Mouse (Mus musculus) neural tube, embryonic 13.5 days (tissue): ENCODE data around the gene Map3k5. TPM values are rescaled to one million over a fixed set of nuclear protein-coding genes. Genes with fewer than 3 reads are reported as not detected.
"Not testable (repeated sequence)": the region's sequence is repeated elsewhere in the genome, so short reads cannot be mapped to it uniquely, and the experiment has no call there.

Source experiments
- ATAC-seq: fragments of 200-750 bp; cut with Nextera tagmentation; 2 replicates; pipeline ENCODE4 v1.8.0; 2017; ENCODE audit warnings: low read depth, mild to moderate bottlenecking, moderate TSS enrichment, moderate library complexity
- H3K27ac ChIP-seq: fragments of 300-500 bp; sonication (generic); replicated peaks from 2 replicates; pipeline ENCODE4 v1.5.1; 2015; ENCODE audit warnings: moderate library complexity, mild to moderate bottlenecking, inconsistent platforms
- H3K27me3 ChIP-seq: fragments of 300-500 bp; sonication (generic); 2 replicates; pipeline ENCODE4 v1.6.1; 2015; ENCODE audit warnings: mild to moderate bottlenecking, inconsistent platforms
- H3K36me3 ChIP-seq: fragments of 300-500 bp; sonication (generic); 2 replicates; pipeline ENCODE4 v1.6.1; 2015; ENCODE audit warnings: mild to moderate bottlenecking, inconsistent platforms
- H3K4me1 ChIP-seq: fragments of 300-500 bp; sonication (generic); replicated peaks from 2 replicates; pipeline ENCODE4 v1.6.1; 2015; ENCODE audit warnings: inconsistent platforms
- H3K4me2 ChIP-seq: fragments of 300-500 bp; sonication (generic); 2 replicates; pipeline ENCODE4 v1.6.1; 2015; ENCODE audit warnings: inconsistent platforms, mild to moderate bottlenecking, moderate library complexity
- H3K4me3 ChIP-seq: fragments of 300-500 bp; sonication (generic); 2 replicates; pipeline ENCODE4 v1.5.1; 2015; ENCODE audit warnings: mild to moderate bottlenecking, inconsistent platforms
- H3K9ac ChIP-seq: fragments of 300-500 bp; sonication (generic); 2 replicates; pipeline ENCODE4 v1.6.1; 2015; ENCODE audit warnings: moderate library complexity, mild to moderate bottlenecking, inconsistent platforms
- H3K9me3 ChIP-seq: fragments of 300-500 bp; sonication (generic); 2 replicates; pipeline ENCODE4 v1.6.1; 2016; ENCODE audit warnings: inconsistent platforms
- WGBS: fragments of 180-500 bp; shearing (Covaris S2); methylation state at CpG from one replicate; pipeline ENCODE4 v1.1.7; 2015; 5-methylcytosine and 5-hydroxymethylcytosine counted together
- polyA plus RNA-seq: library from polyadenylated mRNA; unstranded; fragments of >200 nt; fragmentation: Nextera tagmentation; extraction: Ambion mirVana; gene quantifications from 2 replicates; pipeline ENCODE4 v1.2.1, GENCODE M21; 2015

Map3k5 gene
- polyA plus RNA-seq, 1 experiment from 2014 or later: 0.87 TPM

- Histone ChIP-seq H3K9me3 (no peaks in the 10 kb centered on the region), H3K9ac (no peak overlapping the region), H3K4me1 (no peaks in the 10 kb centered on the region), H3K4me3 (no peak overlapping the region), H3K27me3 (peaks cover 11% of the 10 kb centered on the region; the same call in 1 of the 2 replicates), H3K36me3 (no peaks in the 10 kb centered on the region), H3K27ac (no peak overlapping the region), H3K4me2 (no peak overlapping the region)
- no peak for ATAC-seq
- WGBS: 49% methylated on average over 1 of the region's 1 CpGs
These were observed 22.7 kb upstream of the Map3k5 start for GRCm38 (mm10) chr10:19911583-19911982.

GRCm38 (mm10) chr10:19913806-19914205 lies 20.5 kb upstream of the Map3k5 start:
- no peak overlapping the region for H3K27ac ChIP-seq
- H3K4me2 ChIP-seq: no peak overlapping the region
- no peak overlapping the region for H3K9ac ChIP-seq
- H3K9me3 ChIP-seq: no peaks in the 10 kb centered on the region
- no peaks in the 10 kb centered on the region for H3K4me1 ChIP-seq
- peaks cover 11% of the 10 kb centered on the region; the same call in 1 of the 2 replicates for H3K27me3 ChIP-seq
- WGBS: 89% methylated on average over 4 of the region's 4 CpGs
- H3K36me3 ChIP-seq: no peaks in the 10 kb centered on the region
- H3K4me3 ChIP-seq: no peak overlapping the region
- no peak for ATAC-seq

DNA sequence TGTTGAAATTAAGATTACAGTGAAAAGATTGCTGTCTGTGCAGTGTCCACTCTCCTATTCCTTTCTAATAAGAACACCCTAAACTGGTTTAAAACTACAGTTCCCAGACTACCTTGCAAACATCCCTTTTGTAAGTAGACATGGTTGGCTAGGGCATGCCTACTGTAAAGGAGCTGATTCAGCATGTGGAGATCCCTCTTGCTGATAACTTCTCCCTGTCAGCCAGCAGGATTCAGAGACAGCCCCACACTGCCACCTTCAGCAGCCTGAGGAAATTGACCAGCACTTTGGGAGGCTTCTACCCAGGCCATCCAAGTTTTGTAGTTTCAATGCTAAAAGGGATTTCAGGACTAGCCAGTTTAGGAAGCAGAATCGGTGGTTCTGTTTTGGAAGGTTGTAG lies 19.0 kb upstream of the Map3k5 start:
- Histone ChIP-seq H3K27ac (no peak overlapping the region), H3K4me1 (no peaks in the 10 kb centered on the region), H3K27me3 (no peaks in the 10 kb centered on the region), H3K9ac (no peak overlapping the region), H3K9me3 (no peaks in the 10 kb centered on the region), H3K4me2 (no peak overlapping the region), H3K4me3 (no peak overlapping the region), H3K36me3 (no peaks in the 10 kb centered on the region)
- ATAC-seq: peak; percentile 40; the same call in 1 of the 2 replicates
- WGBS: 65% methylated on average over 1 of the region's 1 CpGs

- Histone ChIP-seq H3K36me3 (no peaks in the 10 kb centered on the region), H3K4me3 (no peak overlapping the region), H3K4me2 (no peak overlapping the region), H3K27me3 (no peaks in the 10 kb centered on the region), H3K27ac (no peak overlapping the region), H3K9me3 (no peaks in the 10 kb centered on the region), H3K9ac (no peak overlapping the region), H3K4me1 (no peaks in the 10 kb centered on the region)
- ATAC-seq: no peak
- 59% methylated on average over 4 of the region's 4 CpGs for WGBS
These were observed 11.9 kb upstream of the Map3k5 start for GRCm38 (mm10) chr10:19922410-19922809.

GRCm38 (mm10) chr10:19924256-19924655 lies 10.0 kb upstream of the Map3k5 start:
- no peak overlapping the region for H3K4me3 ChIP-seq
- H3K9ac ChIP-seq: no peak overlapping the region
- whole genome bisulfite sequencing: 83% methylated on average over 2 of the region's 2 CpGs
- no peaks in the 10 kb centered on the region for H3K9me3 ChIP-seq
- ATAC-seq: no peak
- H3K36me3 ChIP-seq: no peaks in the 10 kb centered on the region
- H3K27ac ChIP-seq: no peak overlapping the region
- peaks cover 6% of the 10 kb centered on the region; the same call in 1 of the 2 replicates for H3K27me3 ChIP-seq
- no peaks in the 10 kb centered on the region for H3K4me1 ChIP-seq
- no peak overlapping the region for H3K4me2 ChIP-seq

- H3K27me3 ChIP-seq: peaks cover 11% of the 10 kb centered on the region
- not testable (repeated sequence) for H3K9me3 ChIP-seq, H3K4me3 ChIP-seq, H3K4me1 ChIP-seq, ATAC-seq, H3K27ac ChIP-seq, H3K4me2 ChIP-seq, H3K9ac ChIP-seq, H3K36me3 ChIP-seq
- 92% methylated on average over 4 of the region's 4 CpGs for WGBS
These were observed 7.8 kb upstream of the Map3k5 start for GRCm38 (mm10) chr10:19926391-19926897.

- no peak for ATAC-seq
- no peak overlapping the region for H3K27ac ChIP-seq
- no peak overlapping the region for H3K4me3 ChIP-seq
- H3K36me3 ChIP-seq: no peaks in the 10 kb centered on the region
- 81% methylated on average over 1 of the region's 1 CpGs for WGBS
- H3K27me3 ChIP-seq: peaks cover 26% of the 10 kb centered on the region
- no peak overlapping the region for H3K9ac ChIP-seq
- no peak overlapping the region for H3K4me2 ChIP-seq
- no peaks in the 10 kb centered on the region for H3K9me3 ChIP-seq
- H3K4me1 ChIP-seq: peaks cover 3% of the 10 kb centered on the region
These were observed 6.1 kb upstream of the Map3k5 start for GRCm38 (mm10) chr10:19928205-19928604.

DNA sequence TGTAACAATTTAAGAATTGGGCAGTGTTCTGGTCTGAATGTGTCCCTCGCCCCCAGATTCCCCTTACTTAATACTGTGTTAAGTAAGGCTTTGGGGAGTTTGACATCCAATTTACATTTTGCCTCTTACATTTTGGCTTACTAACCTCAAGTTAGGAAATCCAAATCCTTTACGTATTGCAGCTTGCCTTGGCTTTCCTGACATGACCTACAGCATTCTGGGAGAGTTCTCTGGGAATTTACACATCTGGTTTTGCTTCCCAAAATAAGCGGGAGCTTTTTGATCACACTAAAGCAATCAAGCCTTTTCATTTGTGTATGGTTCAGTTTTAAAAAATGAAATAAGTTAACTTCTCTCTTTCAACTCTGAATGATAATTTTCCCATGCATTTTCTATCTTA lies 1.3 kb upstream of the Map3k5 start:
- 49% methylated on average over 3 of the region's 3 CpGs for WGBS
- Histone ChIP-seq H3K27ac (no peak overlapping the region), H3K27me3 (peaks cover 60% of the 10 kb centered on the region), H3K9ac (no peak overlapping the region), H3K9me3 (no peaks in the 10 kb centered on the region), H3K36me3 (no peaks in the 10 kb centered on the region), H3K4me3 (peak overlapping the region; percentile 60), H3K4me1 (peaks cover 18% of the 10 kb centered on the region), H3K4me2 (peak overlapping the region; percentile 96)
- no peak for ATAC-seq

DNA sequence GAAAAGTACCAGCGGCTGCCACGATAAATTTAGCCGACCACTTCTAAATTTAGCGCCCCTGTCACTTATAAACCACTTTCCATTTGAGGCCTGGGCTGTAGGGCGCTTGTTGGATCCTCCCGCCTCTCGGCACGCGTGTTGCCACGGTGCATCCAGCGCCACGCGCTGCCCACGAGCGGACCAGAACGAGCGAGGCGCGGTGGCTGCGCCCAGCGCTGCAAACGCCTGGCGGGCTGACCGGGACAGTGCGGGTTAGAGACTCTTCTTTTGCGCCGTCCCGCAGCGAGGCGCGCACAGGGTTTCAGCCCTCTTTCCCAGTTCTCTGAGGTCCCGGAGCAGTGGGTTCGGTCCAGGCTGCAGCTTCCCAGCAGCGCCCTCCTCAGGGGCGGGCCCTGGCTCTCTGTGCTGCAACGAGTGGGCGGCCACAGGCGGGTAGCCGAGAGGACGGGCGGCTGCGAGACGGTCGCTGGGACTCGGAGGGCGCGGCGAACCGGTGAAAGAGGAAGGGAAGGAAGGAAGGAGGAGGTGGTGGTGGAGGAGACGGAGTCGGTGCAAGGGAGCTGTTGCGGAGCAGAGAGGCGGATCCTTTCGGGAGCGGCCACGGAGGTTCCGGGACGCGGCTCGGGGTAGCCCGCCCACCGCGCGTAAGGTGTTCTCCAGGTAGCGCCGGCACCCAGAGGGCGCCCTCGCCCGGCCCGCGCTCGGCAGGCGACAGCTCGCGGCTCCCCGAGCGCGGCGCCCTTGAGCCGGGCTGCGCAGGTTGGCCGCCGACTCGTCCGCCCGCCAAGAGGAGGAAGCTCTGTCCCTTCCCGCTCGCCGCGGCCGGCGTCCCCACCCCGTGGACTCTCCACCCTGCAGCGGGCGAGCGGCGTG lies 525 bp upstream of the Map3k5 start:
- Histone ChIP-seq H3K36me3 (no peaks in the 10 kb centered on the region), H3K4me2 (peak overlapping the region; percentile 96), H3K27me3 (peaks cover 54% of the 10 kb centered on the region), H3K27ac (peak overlapping the region; percentile 61), H3K9me3 (no peaks in the 10 kb centered on the region), H3K4me3 (peak overlapping the region; percentile 60), H3K4me1 (peaks cover 18% of the 10 kb centered on the region), H3K9ac (peak overlapping the region; percentile 71)
- under 1% methylated on average over 70 of the region's 97 CpGs for WGBS
- ATAC-seq: peak; percentile 88

DNA sequence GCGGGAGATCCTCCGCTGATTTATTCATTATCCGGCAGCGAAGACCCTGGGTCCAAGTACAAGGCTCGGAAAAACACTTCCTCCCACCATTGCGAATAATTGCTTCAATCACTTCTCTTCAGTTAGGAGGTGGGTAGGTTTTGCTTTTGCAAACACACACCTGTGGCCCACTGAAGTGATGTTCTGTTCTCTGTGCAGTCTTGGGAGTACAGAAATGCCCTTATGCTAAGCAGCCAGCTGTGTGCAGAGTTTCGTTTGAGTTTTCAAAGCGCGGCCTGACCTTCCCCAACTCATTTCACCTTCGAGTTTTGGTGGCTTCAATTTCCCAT lies 987 bp downstream of the Map3k5 start:
- Histone ChIP-seq H3K4me1 (peaks cover 18% of the 10 kb centered on the region), H3K36me3 (no peaks in the 10 kb centered on the region), H3K4me2 (peak overlapping the region; percentile 96), H3K27ac (no peak overlapping the region), H3K9me3 (no peaks in the 10 kb centered on the region), H3K27me3 (peaks cover 52% of the 10 kb centered on the region), H3K4me3 (peak overlapping the region; percentile 60), H3K9ac (peak overlapping the region; percentile 71; the same call in 1 of the 2 replicates)
- ATAC-seq: no peak
- WGBS: 3% methylated on average over 10 of the region's 10 CpGs

DNA sequence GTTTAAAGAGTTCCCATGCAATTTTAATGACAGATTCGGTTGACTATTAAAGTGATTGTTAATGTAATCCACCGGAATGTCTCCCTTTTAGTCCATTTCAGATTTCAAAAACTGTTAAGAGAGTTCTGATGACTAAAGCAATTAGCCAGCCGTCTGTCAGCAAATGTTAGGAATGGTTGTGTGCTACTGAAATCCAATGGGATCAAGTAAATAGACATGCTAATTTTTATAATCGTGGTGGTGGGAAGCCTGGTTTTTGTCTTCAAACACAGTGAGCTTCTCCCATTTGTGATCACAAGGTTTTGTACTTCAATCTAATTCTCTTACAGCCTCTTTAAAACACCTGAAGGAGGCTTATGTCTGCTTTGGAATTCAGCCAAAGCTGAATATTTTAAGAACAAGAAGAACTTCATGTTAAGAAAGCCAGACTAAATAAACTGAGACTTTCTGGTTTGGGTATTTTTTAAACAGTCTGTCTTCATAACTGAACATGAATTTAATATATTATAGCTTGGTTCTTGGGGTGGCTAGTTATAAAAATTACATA lies 1.6 kb downstream of the Map3k5 start:
- H3K27me3 ChIP-seq: peaks cover 49% of the 10 kb centered on the region
- no peaks in the 10 kb centered on the region for H3K36me3 ChIP-seq
- WGBS: 45% methylated on average over 4 of the region's 4 CpGs
- H3K4me1 ChIP-seq: peaks cover 18% of the 10 kb centered on the region
- no peak for ATAC-seq
- H3K9me3 ChIP-seq: no peaks in the 10 kb centered on the region
- peak overlapping the region; percentile 96; the same call in 1 of the 2 replicates for H3K4me2 ChIP-seq
- no peak overlapping the region for H3K4me3 ChIP-seq
- no peak overlapping the region for H3K27ac ChIP-seq
- H3K9ac ChIP-seq: no peak overlapping the region

DNA sequence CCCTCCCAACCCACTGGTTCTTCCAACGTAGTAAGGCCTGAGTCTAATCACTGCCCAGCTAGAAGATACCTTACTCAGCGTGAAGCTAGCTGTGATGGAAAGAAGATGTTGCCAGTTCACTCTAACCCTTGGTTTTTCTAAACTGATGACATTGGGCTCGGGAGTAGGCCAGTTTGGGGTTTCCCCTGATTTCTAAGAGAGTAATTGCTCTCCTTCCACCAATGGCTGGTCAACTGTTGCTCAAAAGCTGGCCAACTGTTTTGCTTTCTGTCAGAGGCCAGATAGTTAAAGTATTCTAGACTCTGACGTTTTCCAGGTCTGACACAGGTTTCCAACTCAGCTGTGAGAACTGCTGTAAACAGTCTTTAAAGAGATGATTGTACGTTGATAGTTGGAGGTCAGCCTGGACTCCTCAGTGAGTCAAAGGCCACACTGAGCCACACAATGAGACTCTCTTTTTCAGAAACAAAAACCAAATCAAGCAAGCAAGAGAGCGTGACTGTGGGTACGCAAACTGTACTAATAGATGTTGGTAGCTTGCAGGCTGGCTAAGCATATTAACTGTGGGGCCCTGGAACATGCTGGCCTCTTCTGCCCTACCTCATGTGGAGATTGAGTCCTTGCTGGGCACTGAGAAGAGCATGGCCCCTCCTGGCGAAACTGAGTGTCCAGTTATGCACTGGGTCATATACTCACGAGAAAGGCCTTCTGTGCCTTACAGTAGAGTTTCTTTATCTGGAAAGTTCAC lies 2.9 kb downstream of the Map3k5 start:
- no peak for ATAC-seq
- peaks cover 18% of the 10 kb centered on the region for H3K4me1 ChIP-seq
- no peak overlapping the region for H3K4me3 ChIP-seq
- H3K9me3 ChIP-seq: no peaks in the 10 kb centered on the region
- 0 out of 2 replicates have a peak overlapping the region, but pooled peaks have one; percentile 9 for H3K4me2 ChIP-seq
- 55% methylated on average over 9 of the region's 9 CpGs for WGBS
- no peak overlapping the region; the same call in 1 of the 2 replicates for H3K27ac ChIP-seq
- peaks cover 45% of the 10 kb centered on the region for H3K27me3 ChIP-seq
- H3K9ac ChIP-seq: no peak overlapping the region
- H3K36me3 ChIP-seq: no peaks in the 10 kb centered on the region
